Mouse (Mus musculus) left cerebral cortex, adult 9 months (tissue): ENCODE results near the gene Borcs5.
"Not testable (repeated sequence)": the region's sequence is repeated elsewhere in the genome, so short reads cannot be mapped to it uniquely, and the experiment has no call there.

Experiments used
- DNase-seq, 2 experiments: peaks; one replicate each; pipeline ENCODE4 v3.0.0; 2022; ENCODE audit warnings: low spot score in 2 of 2

The Borcs5 gene

DNA sequence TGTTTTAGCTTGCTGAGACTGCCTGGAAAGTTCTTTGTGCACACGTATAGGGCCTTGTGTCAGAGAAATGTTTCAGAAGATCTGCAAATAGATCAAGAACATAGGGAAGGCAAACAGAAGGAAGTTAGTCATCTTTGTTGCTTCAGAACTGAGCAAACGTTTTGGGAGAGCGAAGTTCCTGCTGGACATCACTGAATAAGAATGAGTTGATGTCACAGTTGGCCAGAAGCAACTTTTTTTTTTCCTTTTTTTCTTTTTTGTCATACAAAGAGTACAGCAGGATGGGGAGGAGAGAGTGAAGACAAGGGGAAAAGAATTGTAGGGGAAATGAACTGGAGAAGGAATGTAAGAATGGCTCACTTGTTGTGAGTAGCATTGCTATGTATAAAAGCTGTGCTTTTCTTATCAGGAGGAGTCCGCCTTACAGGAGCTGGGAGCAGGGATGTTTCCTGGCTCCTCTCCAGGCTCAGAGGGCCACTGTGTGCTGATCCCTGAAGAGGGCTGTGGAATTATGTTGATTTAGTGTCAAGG is 31.6 kb downstream of the Borcs5 start:
- DNase-seq: no peak

DNA sequence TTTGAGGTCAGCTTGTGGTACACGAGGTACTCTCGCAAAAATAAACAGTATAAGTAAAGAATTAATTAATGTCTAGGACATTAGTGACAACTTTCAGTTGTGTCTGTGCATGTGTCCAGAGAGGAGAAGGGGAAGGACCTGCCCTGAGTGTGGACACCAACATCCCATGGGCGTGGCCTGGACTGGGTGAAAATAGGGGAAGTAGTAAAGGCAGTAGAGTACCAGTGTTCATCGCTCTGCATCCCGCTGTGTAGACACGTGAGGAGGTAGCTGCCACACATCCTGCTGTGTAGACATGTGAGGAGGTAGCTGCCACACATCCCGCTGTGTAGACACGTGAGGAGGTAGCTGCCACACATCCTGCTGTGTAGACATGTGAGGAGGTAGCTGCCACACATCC is 34.4 kb downstream of the Borcs5 start:
- DNase-seq: not testable (repeated sequence)

- DNase-seq: no peak
Observed at GRCm38 (mm10) chr6:134677504-134677903, 38.2 kb downstream of the Borcs5 start.

- DNase-seq: no peak
Observed at GRCm38 (mm10) chr6:134678037-134678436, 38.7 kb downstream of the Borcs5 start.

- DNase-seq: not testable (repeated sequence)
Observed at GRCm38 (mm10) chr6:134679330-134679729, 40.0 kb downstream of the Borcs5 start.

DNA sequence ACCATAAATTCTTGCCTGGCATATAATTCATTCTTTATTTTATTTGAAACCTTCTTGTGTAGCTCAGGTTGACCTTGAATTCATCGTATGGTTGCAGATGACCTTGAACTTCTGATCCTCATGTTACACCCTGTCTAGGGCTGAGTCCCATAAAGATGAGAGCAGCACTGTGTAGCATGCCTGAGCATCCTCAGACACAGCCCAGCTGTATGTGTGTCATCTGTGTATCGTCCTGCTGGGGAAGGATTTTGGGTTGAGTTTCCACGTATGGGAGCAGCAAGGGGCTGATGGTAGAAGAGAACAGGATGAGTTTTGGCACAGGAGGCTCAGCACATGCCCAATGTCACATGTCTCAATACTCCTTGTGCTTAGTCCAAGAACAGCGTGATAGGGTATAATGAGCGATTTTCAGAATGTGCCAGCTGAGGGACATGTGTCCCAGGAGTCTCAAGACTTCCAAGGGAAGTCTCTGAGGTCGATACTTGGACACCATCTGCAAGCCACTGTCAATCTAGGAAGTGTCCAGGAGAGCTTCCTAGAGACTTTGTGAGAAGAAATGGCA is 45.1 kb downstream of the Borcs5 start:
- no peak for DNase-seq

DNA sequence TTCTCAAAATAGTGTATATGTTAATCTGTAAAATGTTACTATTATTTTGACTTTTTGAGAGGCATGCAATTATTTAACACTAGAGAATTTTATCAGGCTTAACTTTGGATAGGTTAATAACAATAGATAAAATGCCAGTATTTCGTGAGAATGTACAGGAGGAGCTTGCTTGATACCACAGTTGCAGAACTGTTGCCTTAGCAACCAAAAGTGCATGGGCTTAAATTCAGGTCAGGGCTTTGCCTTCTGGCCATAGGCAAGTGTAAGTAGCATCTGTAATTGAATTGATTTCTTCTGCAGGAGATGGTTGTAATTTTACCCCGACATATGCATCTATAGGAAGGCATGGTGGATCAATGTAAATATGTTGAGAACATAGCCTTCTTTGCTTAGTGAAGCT is 45.7 kb downstream of the Borcs5 start:
- DNase-seq: no peak

DNA sequence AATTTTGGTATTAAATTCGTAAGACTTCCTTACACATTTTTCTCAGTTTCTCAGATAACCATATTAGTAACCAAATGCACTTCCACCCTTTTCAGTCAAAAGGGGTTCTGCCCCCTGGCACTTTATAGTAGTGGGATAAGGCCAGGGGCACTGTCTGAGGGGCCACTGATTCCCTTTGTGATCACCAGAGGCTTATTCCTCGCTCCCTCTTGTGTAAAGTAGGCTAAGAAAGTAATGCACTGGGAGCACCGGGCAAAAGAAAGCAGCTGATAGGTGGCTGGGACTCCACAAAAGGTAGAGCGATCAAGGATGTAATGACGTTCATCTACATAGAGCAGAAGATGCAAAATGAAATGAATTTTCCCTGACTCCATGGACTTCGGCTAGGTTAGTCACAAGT is 46.2 kb downstream of the Borcs5 start:
- no peak for DNase-seq

GRCm38 (mm10) chr6:134694498-134694897 is 55.2 kb downstream of the Borcs5 start:
- no peak for DNase-seq

DNA sequence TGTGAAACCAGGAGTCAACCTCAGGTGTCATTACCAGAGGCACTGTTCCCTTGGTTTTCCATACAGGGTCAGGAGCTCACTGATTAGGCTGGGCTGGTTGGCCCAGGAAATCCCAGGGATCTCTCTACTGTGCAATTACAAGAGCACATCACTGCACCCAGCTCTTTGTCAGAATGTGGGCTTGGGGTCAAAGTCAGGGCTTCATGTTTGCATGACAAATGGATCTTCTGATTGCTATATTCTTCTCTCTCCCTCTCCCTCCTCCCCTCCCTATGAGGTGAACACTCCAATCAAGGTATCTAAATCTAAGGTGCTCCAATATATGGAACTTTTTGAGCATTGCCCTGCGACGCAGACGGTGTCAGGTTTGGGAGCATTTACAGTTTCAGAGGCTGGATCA is 55.7 kb downstream of the Borcs5 start:
- no peak for DNase-seq

GRCm38 (mm10) chr6:134695625-134696024 is 56.3 kb downstream of the Borcs5 start:
- no peak for DNase-seq

DNA sequence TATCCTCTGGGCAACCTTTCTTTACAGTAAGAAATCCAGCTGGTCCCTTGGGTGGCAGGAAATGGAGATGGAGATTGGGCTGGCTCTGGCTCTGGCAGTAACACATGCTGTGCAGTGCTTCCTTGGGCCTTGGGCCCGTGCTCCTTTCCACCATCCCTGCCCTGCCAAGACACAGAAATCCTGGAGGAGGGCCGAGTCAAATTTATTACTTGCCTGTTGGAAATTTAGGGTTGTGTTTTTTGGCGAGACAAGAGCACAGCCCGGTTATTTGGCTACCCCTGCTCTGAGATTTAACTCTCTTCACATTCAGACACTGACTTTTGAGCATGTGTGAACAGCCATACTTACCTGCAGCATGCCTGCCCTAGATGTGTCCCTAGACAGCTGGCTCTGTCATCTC is 56.8 kb downstream of the Borcs5 start:
- no peak for DNase-seq

DNA sequence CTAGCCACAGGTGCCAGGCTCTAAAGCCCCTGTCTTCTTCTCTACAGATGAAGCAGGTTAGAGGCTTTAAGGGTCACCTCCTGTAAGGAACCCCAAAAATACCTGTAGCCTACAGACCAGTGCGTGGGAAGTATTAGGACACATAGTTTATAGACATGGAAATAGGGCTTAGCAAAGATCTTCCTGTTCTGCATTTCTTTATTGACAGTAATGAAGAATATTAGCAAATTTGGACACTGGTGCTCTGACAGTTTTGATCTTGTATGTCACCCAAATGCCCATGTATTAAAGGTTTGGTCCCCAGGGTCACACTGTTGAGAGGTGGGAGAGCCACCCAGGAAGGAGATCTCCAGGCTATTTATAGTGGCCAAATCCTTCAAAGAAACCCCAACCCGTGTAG is 57.2 kb downstream of the Borcs5 start:
- DNase-seq: no peak

DNA sequence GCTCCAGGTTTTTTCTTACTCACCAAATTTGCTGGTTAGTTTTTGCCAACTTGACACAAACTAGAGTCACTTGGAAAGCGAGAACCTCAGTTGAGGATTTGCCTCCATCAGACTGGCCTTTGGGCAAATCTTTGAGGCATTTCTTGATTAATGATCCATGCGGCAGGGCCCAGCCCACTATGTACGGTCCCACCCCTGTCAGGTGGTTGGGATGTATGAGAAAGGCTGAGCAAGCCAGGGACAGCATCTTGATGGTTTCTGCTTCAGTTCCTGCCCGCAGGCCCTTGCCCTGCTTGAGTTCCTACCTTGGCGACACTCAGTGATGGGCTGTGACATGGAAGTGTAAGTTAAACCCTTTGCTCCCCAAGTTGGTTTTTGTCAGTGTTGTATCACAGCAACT is 58.9 kb downstream of the Borcs5 start:
- no peak for DNase-seq

DNA sequence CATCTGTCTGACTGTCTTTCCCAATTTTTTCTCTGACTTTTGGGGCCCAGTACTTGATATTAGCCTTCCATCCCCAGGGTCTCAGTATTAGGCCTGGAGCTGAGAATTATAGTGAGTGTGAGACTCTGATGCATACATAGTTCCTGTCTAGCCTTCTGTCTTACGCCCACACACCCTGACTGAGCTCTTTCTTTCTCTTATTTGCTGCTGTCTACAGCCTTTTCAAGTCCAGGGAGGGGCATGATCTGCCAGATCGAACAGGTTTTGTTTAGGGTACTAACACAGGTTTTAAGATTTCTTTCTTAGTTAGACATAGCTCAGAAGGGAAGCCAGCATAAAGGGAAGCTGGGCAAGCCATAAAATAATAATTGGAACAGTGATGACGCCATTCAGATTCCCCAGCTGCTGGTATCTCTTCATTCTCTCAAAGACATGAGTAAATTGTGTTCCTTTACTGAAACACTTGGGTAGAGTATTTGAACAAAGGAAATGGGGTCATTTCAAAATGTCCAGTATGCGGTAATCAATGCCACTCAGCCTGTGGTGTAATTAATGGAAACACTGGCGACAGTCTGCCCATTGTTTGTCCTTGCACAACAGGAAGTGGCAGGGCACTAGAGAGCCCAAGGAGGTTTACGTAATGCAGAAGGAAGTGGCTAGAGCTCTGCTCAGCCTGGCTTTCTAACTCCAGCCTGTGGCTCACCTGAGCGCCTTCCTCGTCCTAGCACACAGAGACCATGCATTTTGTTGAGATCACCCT is 61.3 kb downstream of the Borcs5 start:
- no peak for DNase-seq

GRCm38 (mm10) chr6:134701211-134701602 is 61.9 kb downstream of the Borcs5 start:
- DNase-seq: no peak

GRCm38 (mm10) chr6:134702184-134702583 is 62.9 kb downstream of the Borcs5 start:
- no peak for DNase-seq

DNA sequence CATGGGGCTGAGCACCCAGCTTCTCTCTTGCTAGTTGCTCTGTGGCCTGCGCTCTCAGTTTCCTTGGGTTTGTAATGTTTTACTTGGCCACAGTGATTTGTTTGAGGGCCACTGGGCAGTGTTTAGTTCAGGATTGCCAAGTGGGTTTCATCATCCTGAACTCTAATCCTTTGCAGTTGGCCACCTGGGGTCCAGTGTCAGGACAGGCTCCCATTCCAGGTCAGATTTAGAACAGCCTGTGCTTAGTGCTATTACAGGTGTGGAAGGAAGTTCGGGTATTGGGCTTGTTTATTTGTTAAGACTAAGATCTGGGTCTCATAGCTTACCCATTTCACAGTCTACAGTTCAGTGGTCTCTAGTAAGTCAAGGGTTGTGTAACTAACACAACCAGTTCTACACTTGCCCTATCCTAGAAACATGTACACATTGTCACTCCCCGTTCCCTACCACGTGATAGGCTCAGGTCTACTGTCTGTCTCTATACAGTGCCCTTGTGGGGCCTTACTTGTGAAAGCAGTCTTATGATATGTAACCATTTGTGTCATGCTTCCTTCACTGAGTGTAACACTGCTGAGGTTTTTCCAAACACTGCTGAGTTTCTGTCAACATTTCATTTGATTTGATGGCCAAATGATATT is 63.9 kb downstream of the Borcs5 start:
- no peak for DNase-seq

DNA sequence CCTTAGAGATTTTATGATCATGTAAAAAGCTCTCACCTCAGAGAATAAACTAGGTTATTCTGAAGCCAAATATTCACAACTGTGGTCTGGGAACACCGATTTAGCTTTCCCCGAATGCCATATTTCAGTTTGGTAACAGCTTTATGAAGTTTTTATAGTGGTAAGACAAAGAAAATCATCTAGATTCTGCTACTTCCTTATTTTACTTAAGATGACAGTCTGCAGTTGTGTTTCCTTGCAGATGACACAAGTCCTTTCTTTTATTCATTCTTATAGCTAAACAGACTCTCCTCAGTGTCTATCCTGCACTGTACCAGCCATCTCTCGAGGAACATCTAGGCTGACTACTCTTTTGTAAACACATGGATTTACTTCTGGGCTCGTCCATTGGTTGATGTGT is 67.2 kb downstream of the Borcs5 start:
- DNase-seq: no peak

DNA sequence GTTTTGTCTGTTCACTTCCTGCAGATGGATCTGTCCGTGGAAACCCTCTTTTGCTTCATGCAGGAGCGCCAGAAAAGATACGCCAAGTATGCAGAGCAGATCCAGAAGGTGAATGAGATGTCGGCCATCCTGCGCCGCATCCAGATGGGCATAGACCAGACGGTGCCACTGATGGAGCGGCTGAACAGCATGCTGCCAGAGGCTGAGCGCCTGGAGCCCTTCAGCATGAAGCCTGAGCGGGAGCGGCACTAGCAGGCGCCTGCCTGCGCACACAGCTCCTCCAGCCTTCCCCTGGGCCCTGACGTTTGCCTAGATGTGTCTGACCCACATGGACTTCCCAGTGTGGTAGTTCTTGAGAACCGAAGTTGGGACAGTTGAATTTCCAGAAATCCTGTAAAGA is 70.7 kb downstream of the Borcs5 start:
- DNase-seq: no peak

GRCm38 (mm10) chr6:134713321-134713720 is 74.0 kb downstream of the Borcs5 start:
- no peak for DNase-seq

- no peak for DNase-seq
Observed at GRCm38 (mm10) chr6:134713897-134714296, 74.6 kb downstream of the Borcs5 start.

GRCm38 (mm10) chr6:134716168-134716587 is 76.9 kb downstream of the Borcs5 start:
- DNase-seq: no peak
